Mouse (Mus musculus) neutrophil, adult 65 days (primary cell): Measurements from ENCODE around the gene Dclre1c. TPM values are rescaled to one million over a fixed set of nuclear protein-coding genes. Genes with fewer than 3 reads are reported as not detected.

ENCODE experiments used
- total RNA-seq: library from RNA; stranded (reverse); gene quantifications from 2 replicates; pipeline ENCODE4 v1.2.4, GENCODE M21; 2023

Dclre1c gene
- total RNA-seq, result 70.9 and 115 TPM in 2 replicates

GRCm38 (mm10) chr2:3423841-3424578, at the start of gene Dclre1c:
Dclre1c (plus strand) TSS chr2:3424131.

DNA sequence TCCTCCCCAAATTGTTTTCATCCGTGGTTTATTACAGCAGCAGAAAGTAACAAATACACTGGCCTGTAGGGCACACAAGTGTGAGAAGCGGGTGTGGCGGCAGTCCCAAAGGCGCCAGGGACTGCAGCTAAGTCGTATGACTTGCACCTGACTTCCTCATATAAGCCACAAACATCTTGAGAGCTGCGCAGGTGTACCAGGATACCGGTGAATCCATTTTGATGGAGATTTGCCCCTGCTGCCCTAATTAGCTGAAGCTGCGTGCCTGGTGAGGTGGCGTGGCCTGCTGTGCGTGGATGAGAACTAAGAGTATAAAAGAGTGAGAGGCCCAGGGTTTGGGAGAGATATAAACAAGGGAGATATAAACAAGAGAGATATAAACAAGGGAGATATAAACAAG, 26.8 kb upstream of the Dclre1c start, which contains the start of gene Olah:
TSS of gene Olah (minus strand) at position 101 of the 400 bp plus-strand sequence.

GRCm38 (mm10) chr2:3422548-3422947, 1.4 kb upstream of the Dclre1c start, which contains the start of gene Meig1:
Meig1 (minus strand) TSS chr2:3422648.

DNA sequence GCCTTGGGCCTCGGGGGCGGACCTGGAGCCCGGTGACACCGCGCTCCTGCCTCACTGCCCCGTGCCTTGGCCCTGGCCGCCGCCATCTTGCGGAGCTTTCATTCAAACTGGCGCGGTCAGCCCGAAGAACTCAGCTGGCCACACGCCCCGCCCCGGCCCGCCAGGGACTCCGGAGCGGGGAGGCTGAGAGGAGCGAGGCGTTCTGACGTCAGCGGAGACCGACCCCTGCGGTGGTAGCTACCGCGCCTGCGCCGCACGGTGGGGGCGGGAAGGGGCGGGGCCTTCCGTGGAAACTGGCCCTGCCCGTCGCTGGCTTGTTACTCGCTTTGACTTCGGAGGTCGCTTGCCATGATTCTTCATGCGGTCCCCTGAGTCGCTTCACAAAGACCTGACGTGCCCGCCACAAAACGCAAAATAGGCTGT, 50.9 kb downstream of the Dclre1c start, which contains the start of gene Suv39h2:
TSS of gene Suv39h2 (minus strand) at position 171 of the 423 bp plus-strand sequence.

DNA sequence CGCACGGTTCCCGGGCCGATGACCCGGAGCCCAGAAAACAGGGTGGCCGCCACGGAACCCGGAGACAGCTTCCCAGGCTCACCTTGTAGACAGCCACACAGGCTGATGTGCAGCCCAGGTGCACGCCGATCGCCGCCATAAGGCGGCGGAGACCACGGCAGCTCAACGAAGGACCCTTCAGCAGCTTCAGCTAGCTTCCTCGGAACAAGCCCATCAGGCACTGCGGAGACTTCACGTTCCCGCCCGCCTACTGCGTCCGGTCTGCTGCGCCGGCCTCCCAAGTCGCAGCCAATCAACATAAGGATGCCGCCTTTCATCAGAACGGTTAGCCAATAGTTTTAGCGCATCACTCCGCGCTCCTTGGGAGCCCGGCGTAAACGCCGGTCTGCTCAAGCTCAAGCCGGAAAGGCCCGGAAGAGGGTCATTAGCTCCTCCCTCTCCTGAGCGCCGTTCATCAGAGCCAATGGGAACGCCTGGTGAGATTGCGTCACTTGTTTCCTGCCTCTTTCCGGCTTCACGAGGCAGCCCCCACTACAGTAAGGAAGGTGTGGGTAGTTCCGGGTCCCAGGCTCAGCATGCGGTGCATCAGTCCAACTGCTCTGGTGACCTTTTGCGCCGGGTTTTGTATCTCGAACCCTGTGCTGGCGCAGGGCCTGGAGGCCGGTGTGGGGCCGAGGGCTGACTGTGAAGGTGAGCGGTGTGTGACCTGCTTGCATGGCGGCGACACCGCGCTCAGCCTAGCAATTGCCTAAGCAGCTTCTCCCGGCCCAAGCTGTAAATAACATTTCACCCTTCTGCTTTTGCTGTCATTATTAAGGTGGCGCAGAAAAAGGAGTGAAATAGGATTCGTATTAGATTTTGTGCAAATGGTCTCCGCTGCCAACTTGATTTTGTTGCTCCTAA, 88.9 kb downstream of the Dclre1c start, which contains the start of the genes Gm45902, Hspa14 and Cdnf:
TSS of gene Gm45902 (minus strand) at position 239 of the 903 bp plus-strand sequence.
TSS of gene Hspa14 (minus strand) at position 263 of the 903 bp plus-strand sequence.
TSS of gene Cdnf (plus strand) at position 479 of the 903 bp plus-strand sequence.

Other genes with a start within 250 kb of the Dclre1c start
- 6.9 and 10.6 TPM in 2 replicates for gene Nmt2, start 139.9 kb upstream of the Dclre1c start, total RNA-seq
- gene Rpp38, start 91.5 kb upstream of the Dclre1c start, total RNA-seq, result 0.66 TPM in 1 of 2 replicates, not detected in the other
- gene Acbd7, start 88.0 kb upstream of the Dclre1c start, total RNA-seq, result not detected in 2 replicates
- gene Olah, start 26.9 kb upstream of the Dclre1c start, total RNA-seq, result 0.25 TPM in 1 of 2 replicates, not detected in the other
- 2.7 TPM in 1 of 2 replicates, not detected in the other for gene Meig1, start 1.5 kb upstream of the Dclre1c start, total RNA-seq
- 1.3 and 1.8 TPM in 2 replicates for gene Suv39h2, start 50.9 kb downstream of the Dclre1c start, total RNA-seq
- gene Gm45902, start 88.7 kb downstream of the Dclre1c start, total RNA-seq, result 15.1 and 19.4 TPM in 2 replicates
- 97.2 and 130 TPM in 2 replicates for gene Hspa14, start 88.7 kb downstream of the Dclre1c start, total RNA-seq
- 0.92 and 1.1 TPM in 2 replicates for gene Cdnf, start 88.9 kb downstream of the Dclre1c start, total RNA-seq
- 382 and 393 TPM in 2 replicates for gene Fam107b, start 146.4 kb downstream of the Dclre1c start, total RNA-seq